Mouse (Mus musculus): Measurements from ENCODE around the gene Prex1. TPM values are rescaled to one million over a fixed set of nuclear protein-coding genes. Genes with fewer than 3 reads are reported as not detected.
A peak's percentile ranks its signal among the peaks of the same experiment; 100 is the strongest.

The Prex1 gene
- polyA plus RNA-seq, 1 experiment from 2014 or later: 47.8 TPM

- Histone ChIP-seq H3K9ac (no peak overlapping the region), H3K4me3 (no peak overlapping the region), H3K27me3 (replicated peaks) (no peaks in the 10 kb centered on the region), H3K4me1 (peaks cover 23% of the 10 kb centered on the region), H3K36me3 (peaks cover 13% of the 10 kb centered on the region), H3K27ac (no peak overlapping the region), H3K9me3 (peaks cover 6% of the 10 kb centered on the region; the same call in 1 of the 2 replicates), H3K4me2 (replicated peaks) (no peak overlapping the region)
- no peak for ATAC-seq (ENCODE audit: low FRiP score, low read depth)
- 81% methylated on average over 13 of the region's 13 CpGs for WGBS
These were observed 12.9 kb downstream of the Prex1 start for GRCm38 (mm10) chr2:166700732-166701131.

- peaks cover 7% of the 10 kb centered on the region for H3K36me3 ChIP-seq
- peaks cover 4% of the 10 kb centered on the region; the same call in 1 of the 2 replicates for H3K9me3 ChIP-seq
- H3K27me3 ChIP-seq (replicated peaks): no peaks in the 10 kb centered on the region
- H3K9ac ChIP-seq: no peak overlapping the region
- no peak overlapping the region for H3K4me3 ChIP-seq
- 59% methylated on average over 8 of the region's 8 CpGs for WGBS
- peaks cover 23% of the 10 kb centered on the region for H3K4me1 ChIP-seq
- no peak for ATAC-seq (ENCODE audit: low FRiP score, low read depth)
- H3K4me2 ChIP-seq (replicated peaks): no peak overlapping the region
- no peak overlapping the region for H3K27ac ChIP-seq
These were observed 13.5 kb downstream of the Prex1 start for GRCm38 (mm10) chr2:166700116-166700515.

GRCm38 (mm10) chr2:166699552-166699951, 14.1 kb downstream of the Prex1 start:
- Histone ChIP-seq H3K4me2 (replicated peaks) (no peak overlapping the region), H3K36me3 (0 out of 2 replicates have a peak, but pooled peaks cover under 1% of the 10 kb centered on the region)

GRCm38 (mm10) chr2:166694616-166695015, 19.0 kb downstream of the Prex1 start:
- H3K4me1 ChIP-seq: peaks cover 22% of the 10 kb centered on the region
- no peak overlapping the region for H3K9ac ChIP-seq
- 0 out of 2 replicates have a peak, but pooled peaks cover 6% of the 10 kb centered on the region for H3K9me3 ChIP-seq
- no peak overlapping the region for H3K4me3 ChIP-seq
- H3K27me3 ChIP-seq (replicated peaks): no peaks in the 10 kb centered on the region
- no peaks in the 10 kb centered on the region for H3K36me3 ChIP-seq
- no peak overlapping the region for H3K4me2 ChIP-seq (replicated peaks)
- no peak overlapping the region for H3K27ac ChIP-seq
- no peak for ATAC-seq (ENCODE audit: low FRiP score, low read depth)
- WGBS: 90% methylated on average over 2 of the region's 2 CpGs

More at GRCm38 (mm10) chr2:166699552-166699951, 14.1 kb downstream of the Prex1 start:
- no peak overlapping the region for H3K27ac ChIP-seq
- no peak overlapping the region for H3K9ac ChIP-seq
- WGBS: 94% methylated on average over 5 of the region's 5 CpGs
- ATAC-seq (ENCODE audit: low FRiP score, low read depth): no peak
- H3K4me3 ChIP-seq: no peak overlapping the region
- 0 out of 2 replicates have a peak, but pooled peaks cover 3% of the 10 kb centered on the region for H3K9me3 ChIP-seq
- no peaks in the 10 kb centered on the region for H3K27me3 ChIP-seq (replicated peaks)
- peaks cover 23% of the 10 kb centered on the region for H3K4me1 ChIP-seq

- Histone ChIP-seq H3K9ac (no peak overlapping the region), H3K27me3 (replicated peaks) (no peaks in the 10 kb centered on the region), H3K4me1 (peaks cover 22% of the 10 kb centered on the region), H3K36me3 (no peaks in the 10 kb centered on the region), H3K9me3 (0 out of 2 replicates have a peak, but pooled peaks cover 6% of the 10 kb centered on the region), H3K4me2 (replicated peaks) (no peak overlapping the region), H3K27ac (no peak overlapping the region), H3K4me3 (no peak overlapping the region)
- no peak for ATAC-seq (ENCODE audit: low FRiP score, low read depth)
- 86% methylated on average over 4 of the region's 4 CpGs for WGBS
These were observed 20.2 kb downstream of the Prex1 start for GRCm38 (mm10) chr2:166693394-166693793.

GRCm38 (mm10) chr2:166691602-166692509, 21.8 kb downstream of the Prex1 start:
- Histone ChIP-seq H3K27me3 (replicated peaks) (no peaks in the 10 kb centered on the region), H3K27ac (peak overlapping the region; percentile 59), H3K4me2 (replicated peaks) (0 out of 2 replicates have a peak overlapping the region, but pooled peaks have one; percentile 14), H3K4me3 (no peak overlapping the region), H3K36me3 (no peaks in the 10 kb centered on the region), H3K9ac (0 out of 2 replicates have a peak overlapping the region, but pooled peaks have one; percentile 39), H3K4me1 (peaks cover 34% of the 10 kb centered on the region), H3K9me3 (0 out of 2 replicates have a peak, but pooled peaks cover 6% of the 10 kb centered on the region)
- ATAC-seq (ENCODE audit: low FRiP score, low read depth): peak; percentile 76
- 47% methylated on average over 23 of the region's 23 CpGs for WGBS

- Histone ChIP-seq H3K9me3 (no peaks in the 10 kb centered on the region), H3K36me3 (no peaks in the 10 kb centered on the region), H3K9ac (no peak overlapping the region), H3K27me3 (replicated peaks) (no peaks in the 10 kb centered on the region), H3K4me2 (replicated peaks) (no peak overlapping the region), H3K4me1 (peaks cover 47% of the 10 kb centered on the region), H3K27ac (peak overlapping the region; percentile 15; the same call in 1 of the 2 replicates), H3K4me3 (no peak overlapping the region)
- WGBS: 40% methylated on average over 6 of the region's 6 CpGs
- no peak for ATAC-seq (ENCODE audit: low FRiP score, low read depth)
These were observed 26.7 kb downstream of the Prex1 start for GRCm38 (mm10) chr2:166686917-166687316.

GRCm38 (mm10) chr2:166685824-166686223, 27.8 kb downstream of the Prex1 start:
- 72% methylated on average over 8 of the region's 8 CpGs for WGBS
- Histone ChIP-seq H3K4me2 (replicated peaks) (no peak overlapping the region), H3K36me3 (no peaks in the 10 kb centered on the region), H3K4me1 (peaks cover 41% of the 10 kb centered on the region), H3K9me3 (no peaks in the 10 kb centered on the region), H3K27ac (no peak overlapping the region), H3K27me3 (replicated peaks) (no peaks in the 10 kb centered on the region), H3K9ac (no peak overlapping the region), H3K4me3 (no peak overlapping the region)
- no peak for ATAC-seq (ENCODE audit: low FRiP score, low read depth)

GRCm38 (mm10) chr2:166683885-166684544, 29.6 kb downstream of the Prex1 start:
- ATAC-seq (ENCODE audit: low FRiP score, low read depth): no peak
- 14% methylated on average over 13 of the region's 13 CpGs for WGBS
- H3K27ac ChIP-seq: peak overlapping the region; percentile 44; the same call in 1 of the 2 replicates
- no peaks in the 10 kb centered on the region for H3K9me3 ChIP-seq
- H3K4me3 ChIP-seq: no peak overlapping the region; the same call in 1 of the 2 replicates
- no peaks in the 10 kb centered on the region for H3K27me3 ChIP-seq (replicated peaks)
- no peaks in the 10 kb centered on the region for H3K36me3 ChIP-seq
- H3K4me2 ChIP-seq (replicated peaks): peak overlapping the region; percentile 35
- no peak overlapping the region; the same call in 1 of the 2 replicates for H3K9ac ChIP-seq
- H3K4me1 ChIP-seq: peaks cover 58% of the 10 kb centered on the region

GRCm38 (mm10) chr2:166682866-166683265, 30.8 kb downstream of the Prex1 start:
- H3K4me2 ChIP-seq (replicated peaks): peak overlapping the region; percentile 35
- H3K27ac ChIP-seq: no peak overlapping the region; the same call in 1 of the 2 replicates
- no peaks in the 10 kb centered on the region for H3K36me3 ChIP-seq
- H3K4me3 ChIP-seq: no peak overlapping the region
- 0 out of 2 replicates have a peak overlapping the region, but pooled peaks have one; percentile 13 for H3K9ac ChIP-seq
- WGBS: 10% methylated on average over 4 of the region's 4 CpGs
- H3K4me1 ChIP-seq: peaks cover 68% of the 10 kb centered on the region
- ATAC-seq (ENCODE audit: low FRiP score, low read depth): peak; percentile 48
- H3K9me3 ChIP-seq: no peaks in the 10 kb centered on the region
- no peaks in the 10 kb centered on the region for H3K27me3 ChIP-seq (replicated peaks)

- Histone ChIP-seq H3K27ac (peak overlapping the region; percentile 48), H3K27me3 (replicated peaks) (no peaks in the 10 kb centered on the region), H3K9me3 (no peaks in the 10 kb centered on the region), H3K36me3 (no peaks in the 10 kb centered on the region), H3K4me1 (peaks cover 81% of the 10 kb centered on the region), H3K9ac (no peak overlapping the region), H3K4me3 (no peak overlapping the region), H3K4me2 (replicated peaks) (peak overlapping the region; percentile 38)
- ATAC-seq (ENCODE audit: low FRiP score, low read depth): peak; percentile 85
- 10% methylated on average over 13 of the region's 13 CpGs for WGBS
These were observed 34.5 kb downstream of the Prex1 start for GRCm38 (mm10) chr2:166678959-166679759.
